Mouse (Mus musculus): ENCODE results near the gene Tefm. TPM values are rescaled to one million over a fixed set of nuclear protein-coding genes. Genes with fewer than 3 reads are reported as not detected.

Tefm gene
- total and polyA plus RNA-seq, 3 experiments, result 34.4 to 70.2 (median 43.9) TPM

- dilution Hi-C loops (cut with MboI; ENCODE audit: extremely low pct_ligation_motif_present, extremely low pct_unique_long_range_greater_than_20kb, low sequenced_read_pairs), result no loop called here
- no peaks in the 10 kb centered on the region for H3K27me3 ChIP-seq (replicated peaks)
- TF ChIP-seq NRF1 (IDR thresholded peaks at IDR 0.05; ENCODE audit: low read depth, low read length) (no peak), IRF4 (IDR thresholded peaks at IDR 0.05; ENCODE audit: low read depth, low read length) (no peak), MXI1 (IDR thresholded peaks at IDR 0.05; ENCODE audit: low read depth, low read length) (no peak), UBTF (IDR thresholded peaks at IDR 0.05; ENCODE audit: low read depth, low read length) (no peak), MEF2A (IDR thresholded peaks at IDR 0.05; ENCODE audit: borderline replicate concordance, low read depth, low read length) (no peak), HCFC1 (IDR thresholded peaks at IDR 0.05; ENCODE audit: low read depth, low read length) (no peak), NELFE (IDR thresholded peaks at IDR 0.05; ENCODE audit: low read depth, low read length) (no peak), KAT2A (IDR thresholded peaks at IDR 0.05; ENCODE audit: insufficient replicate concordance, low read length) (no peak), JUN (IDR thresholded peaks at IDR 0.05; ENCODE audit: insufficient read depth, low read depth, low read length) (no peak)
Measured at GRCm38 (mm10) chr11:80132050-80132449, 9.9 kb downstream of the Tefm start.

GRCm38 (mm10) chr11:80116411-80116810 lies 25.6 kb downstream of the Tefm start:
- dilution Hi-C loops (cut with MboI; ENCODE audit: extremely low pct_ligation_motif_present, extremely low pct_unique_long_range_greater_than_20kb, low sequenced_read_pairs), result no loop called here
- H3K9ac ChIP-seq (ENCODE audit: insufficient read depth, low read depth), result no peak overlapping the region
- H3K9me3 ChIP-seq (replicated peaks; ENCODE audit: low read length), result no peaks in the 10 kb centered on the region
- H3K27me3 ChIP-seq (replicated peaks), result no peaks in the 10 kb centered on the region
- H3K4me3 ChIP-seq (replicated peaks in 1 of 3; ENCODE audit: low read depth in 2 of 3, low read length in 2 of 3, poor library complexity in 1 of 3), result no peak overlapping the region
- in situ Hi-C loops (cut with MboI; ENCODE audit: low pct_ligation_motif_present, low pct_unique_long_range_greater_than_20kb, low sequenced_read_pairs), result no loop called here
- peaks cover 68 to 89% of the 10 kb centered on the region in 2 experiments for H3K36me3 ChIP-seq (replicated peaks in 1 of 2; ENCODE audit: control insufficient read depth in 1 of 2, insufficient read depth in 1 of 2, low read length in 1 of 2)
- no peak overlapping the region for H3K27ac ChIP-seq (ENCODE audit: insufficient read depth, low read depth)
- no peak for TF ChIP-seq CHD1 (IDR thresholded peaks at IDR 0.05; ENCODE audit: low read depth, low read length)
- TF ChIP-seq HCFC1 (IDR thresholded peaks at IDR 0.05; ENCODE audit: low read depth, low read length), result no peak
- no peak for TF ChIP-seq NELFE (IDR thresholded peaks at IDR 0.05; ENCODE audit: low read depth, low read length)
- no peak for TF ChIP-seq ZMIZ1 (IDR thresholded peaks at IDR 0.05; ENCODE audit: low read depth, low read length)
- TF ChIP-seq ZKSCAN1 (IDR thresholded peaks at IDR 0.05; ENCODE audit: borderline replicate concordance, low read depth, low read length), result no peak
- no peaks in the 10 kb centered on the region for H3K79me2 ChIP-seq (replicated peaks; ENCODE audit: control insufficient read depth, extremely low read depth, insufficient read depth, poor library complexity, severe bottlenecking)
- no peaks in the 10 kb centered on the region for H3K4me1 ChIP-seq (ENCODE audit: control insufficient read depth in 1 of 2, insufficient read depth in 2 of 2)
- DNase-seq (ENCODE audit: extremely low read depth), result no peak
- no peak overlapping the region for H3K4me2 ChIP-seq (ENCODE audit: insufficient read depth, low read depth, poor library complexity, severe bottlenecking)

More at GRCm38 (mm10) chr11:80132050-80132449, 9.9 kb downstream of the Tefm start:
- in situ Hi-C loops (cut with MboI; ENCODE audit: low pct_ligation_motif_present, low pct_unique_long_range_greater_than_20kb, low sequenced_read_pairs), result no loop called here
- no peak for DNase-seq (ENCODE audit: extremely low read depth)
- H3K79me2 ChIP-seq (replicated peaks; ENCODE audit: control insufficient read depth, extremely low read depth, insufficient read depth, poor library complexity, severe bottlenecking), result peaks cover 5% of the 10 kb centered on the region
- H3K36me3 ChIP-seq (replicated peaks in 1 of 2; ENCODE audit: control insufficient read depth in 1 of 2, insufficient read depth in 1 of 2, low read length in 1 of 2), result peaks cover 44 to 86% of the 10 kb centered on the region in 2 experiments
- no peaks in the 10 kb centered on the region for H3K4me1 ChIP-seq (ENCODE audit: control insufficient read depth in 1 of 2, insufficient read depth in 2 of 2)
- H3K4me3 ChIP-seq (replicated peaks in 1 of 3; ENCODE audit: low read depth in 2 of 3, low read length in 2 of 3, poor library complexity in 1 of 3), result no peak overlapping the region
- H3K9ac ChIP-seq (ENCODE audit: insufficient read depth, low read depth), result no peak overlapping the region
- H3K4me2 ChIP-seq (ENCODE audit: insufficient read depth, low read depth, poor library complexity, severe bottlenecking), result no peak overlapping the region
- H3K27ac ChIP-seq (ENCODE audit: insufficient read depth, low read depth), result 0 out of 2 replicates have a peak overlapping the region, but pooled peaks have one; percentile 19
- H3K9me3 ChIP-seq (replicated peaks; ENCODE audit: low read length), result no peaks in the 10 kb centered on the region

- dilution Hi-C loops (cut with MboI; ENCODE audit: extremely low pct_ligation_motif_present, extremely low pct_unique_long_range_greater_than_20kb, low sequenced_read_pairs), result no loop called here
- H3K4me2 ChIP-seq (ENCODE audit: insufficient read depth, low read depth, poor library complexity, severe bottlenecking), result no peak overlapping the region
- H3K9me3 ChIP-seq (replicated peaks; ENCODE audit: low read length), result no peaks in the 10 kb centered on the region
- peaks cover 5% of the 10 kb centered on the region for H3K79me2 ChIP-seq (replicated peaks; ENCODE audit: control insufficient read depth, extremely low read depth, insufficient read depth, poor library complexity, severe bottlenecking)
- no peaks in the 10 kb centered on the region for H3K4me1 ChIP-seq (ENCODE audit: control insufficient read depth in 1 of 2, insufficient read depth in 2 of 2)
- H3K27ac ChIP-seq (ENCODE audit: insufficient read depth, low read depth), result no peak overlapping the region
- peaks cover 54 to 86% of the 10 kb centered on the region in 2 experiments for H3K36me3 ChIP-seq (replicated peaks in 1 of 2; ENCODE audit: control insufficient read depth in 1 of 2, insufficient read depth in 1 of 2, low read length in 1 of 2)
- H3K27me3 ChIP-seq (replicated peaks), result no peaks in the 10 kb centered on the region
- no peak overlapping the region for H3K9ac ChIP-seq (ENCODE audit: insufficient read depth, low read depth)
- in situ Hi-C loops (cut with MboI; ENCODE audit: low pct_ligation_motif_present, low pct_unique_long_range_greater_than_20kb, low sequenced_read_pairs), result no loop called here
- DNase-seq (ENCODE audit: extremely low read depth), result no peak
- no peak overlapping the region for H3K4me3 ChIP-seq (replicated peaks in 1 of 3; ENCODE audit: low read depth in 2 of 3, low read length in 2 of 3, poor library complexity in 1 of 3)
- no peak for TF ChIP-seq PAX5 (IDR thresholded peaks at IDR 0.05; ENCODE audit: low read length)
- TF ChIP-seq MXI1 (IDR thresholded peaks at IDR 0.05; ENCODE audit: low read depth, low read length), result no peak
- no peak for TF ChIP-seq ETS1 (conservative IDR thresholded peaks at IDR 0.05; ENCODE audit: low read depth, low read length)
- TF ChIP-seq BHLHE40 (IDR thresholded peaks at IDR 0.05; ENCODE audit: low read depth, low read length), result no peak
- no peak for TF ChIP-seq NRF1 (IDR thresholded peaks at IDR 0.05; ENCODE audit: low read depth, low read length)
- TF ChIP-seq UBTF (IDR thresholded peaks at IDR 0.05; ENCODE audit: low read depth, low read length), result no peak
- TF ChIP-seq CTCF (conservative IDR thresholded peaks at IDR 0.05 in 1 of 2, IDR thresholded peaks at IDR 0.05 in 1 of 2; ENCODE audit: low read depth in 2 of 2, low read length in 2 of 2), result no peak
- no peak for TF ChIP-seq SIN3A (IDR thresholded peaks at IDR 0.05; ENCODE audit: low read length)
- TF ChIP-seq ZNF384 (IDR thresholded peaks at IDR 0.05; ENCODE audit: low read depth, low read length), result no peak
Measured at GRCm38 (mm10) chr11:80104407-80104806, 37.6 kb downstream of the Tefm start.

Data from CH12.LX (cell line).